Mouse (Mus musculus) central nervous system, embryonic 14 days (tissue): ENCODE results near the gene Cntrob. TPM values are rescaled to one million over a fixed set of nuclear protein-coding genes. Genes with fewer than 3 reads are reported as not detected.

Experiments
- polyA plus RNA-seq: library from polyadenylated mRNA; depleted of rRNA; stranded (reverse); fragments of >200 nt; gene quantifications from 2 replicates; pipeline ENCODE4 v1.2.3, GENCODE M21; 2012; rRNA removed

Gene Cntrob
- 51.8 and 63.1 TPM in 2 replicates for polyA plus RNA-seq

DNA sequence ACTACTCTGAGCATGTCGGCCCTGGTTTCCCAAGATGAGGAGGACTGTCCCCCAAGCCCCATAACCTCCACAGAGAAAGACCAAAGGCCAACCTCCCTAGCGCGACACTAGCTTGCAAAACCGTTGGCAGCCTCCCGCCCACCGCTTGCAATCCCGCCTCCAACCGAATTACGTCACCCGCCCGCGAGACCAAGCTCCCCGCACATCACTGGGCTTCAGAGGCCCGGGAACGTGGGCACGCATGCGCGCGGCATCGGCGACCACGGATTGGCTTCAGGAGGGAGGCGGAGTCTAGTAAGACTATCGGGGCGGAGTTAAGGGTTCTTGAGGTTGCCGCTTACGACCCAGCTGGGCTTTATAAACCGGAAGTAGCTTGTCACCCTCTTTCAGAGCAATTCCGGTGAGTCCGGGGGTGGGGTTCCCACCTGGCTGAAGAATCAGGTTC is at the start of gene Cntrob, which contains the start of gene Trappc1:
Gene Cntrob (minus strand): TSS at position 109 of the 445 bp plus-strand sequence.
Gene Trappc1 (plus strand): TSS at position 314 of the 445 bp plus-strand sequence.

GRCm38 (mm10) chr11:69369215-69369989 is 45.8 kb upstream of the Cntrob start, which contains the start of gene Chd3:
Chd3 (minus strand) TSS chr11:69369406.

GRCm38 (mm10) chr11:69340161-69341131 is 16.9 kb upstream of the Cntrob start, which contains the start of gene Rnf227:
Rnf227 (plus strand) TSS chr11:69340461.

GRCm38 (mm10) chr11:69325628-69326407 is 2.2 kb upstream of the Cntrob start, which contains the start of gene Kcnab3:
Kcnab3 (plus strand) TSS chr11:69326258.

Other genes starting within 250 kb of the Cntrob start
- 230 and 263 TPM in 2 replicates for gene Vamp2, start 235.3 kb downstream of the Cntrob start, polyA plus RNA-seq
- 11.7 and 14.5 TPM in 2 replicates for gene Per1, start 228.6 kb downstream of the Cntrob start, polyA plus RNA-seq
- 0.32 and 0.58 TPM in 2 replicates for gene Hes7, start 203.4 kb downstream of the Cntrob start, polyA plus RNA-seq
- gene 9130213A22Rik, start 201.2 kb downstream of the Cntrob start, polyA plus RNA-seq = 0.36 and 0.44 TPM in 2 replicates
- 2.3 and 2.7 TPM in 2 replicates for gene Aloxe3, start 197.9 kb downstream of the Cntrob start, polyA plus RNA-seq
- gene Alox12b, start 166.8 kb downstream of the Cntrob start, polyA plus RNA-seq = 0.11 and 0.23 TPM in 2 replicates
- 0.02 and 0.25 TPM in 2 replicates for gene Alox8, start 125.9 kb downstream of the Cntrob start, polyA plus RNA-seq
- 0.18 and 0.24 TPM in 2 replicates for gene Gucy2e, start 86.7 kb downstream of the Cntrob start, polyA plus RNA-seq
- 148 and 155 TPM in 2 replicates for gene Trappc1, start 205 bp upstream of the Cntrob start, polyA plus RNA-seq
- 8.7 and 9.2 TPM in 2 replicates for gene Kcnab3, start 2.5 kb upstream of the Cntrob start, polyA plus RNA-seq
- 88.1 and 91.3 TPM in 2 replicates for gene Rnf227, start 16.7 kb upstream of the Cntrob start, polyA plus RNA-seq
- 342 and 343 TPM in 2 replicates for gene Chd3, start 45.6 kb upstream of the Cntrob start, polyA plus RNA-seq
- gene Naa38, start 71.7 kb upstream of the Cntrob start, polyA plus RNA-seq = 103 and 106 TPM in 2 replicates
- gene Cyb5d1, start 71.9 kb upstream of the Cntrob start, polyA plus RNA-seq = 32.2 and 34.2 TPM in 2 replicates
- 5.4 and 6.8 TPM in 2 replicates for gene Tmem88, start 74.5 kb upstream of the Cntrob start, polyA plus RNA-seq
- 20.4 and 25.1 TPM in 2 replicates for gene Kdm6b, start 89.9 kb upstream of the Cntrob start, polyA plus RNA-seq
- 4.1 and 5.0 TPM in 2 replicates for gene Dnah2, start 225.3 kb upstream of the Cntrob start, polyA plus RNA-seq
- gene Efnb3, start 236.4 kb upstream of the Cntrob start, polyA plus RNA-seq = 144 and 154 TPM in 2 replicates